In the genomic region with DNA sequence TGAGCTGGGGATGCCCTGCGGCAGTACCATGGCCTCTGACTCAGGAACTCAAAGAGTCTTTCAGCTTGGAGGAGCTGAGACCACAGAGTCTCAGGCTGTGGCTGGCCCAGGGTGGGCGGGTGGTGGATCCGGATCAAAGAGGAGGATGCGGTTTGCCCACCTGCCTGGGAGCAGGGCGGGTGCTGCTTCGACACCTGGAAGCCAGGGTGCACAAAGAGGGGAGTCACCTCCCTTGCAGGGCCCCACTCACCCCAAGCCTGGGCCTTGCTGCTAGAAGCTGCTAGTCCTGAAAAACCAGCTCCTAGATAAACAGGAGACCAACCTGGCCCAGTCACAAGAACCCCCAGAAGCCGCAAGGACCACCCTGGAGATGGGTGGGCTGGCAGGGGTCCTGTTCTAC, we compare ENCODE assay signal across 13 mouse cellular contexts. TPM values are rescaled to one million over a fixed set of nuclear protein-coding genes. Genes with fewer than 3 reads are reported as not detected.
DNase-seq lines count a peak whose midpoint lies in the region; ATAC-seq and TF ChIP-seq lines count a peak whose summit lies in the region.
"Had no signal": no experiment of that assay in that cellular context is flagged by ENCODE, and none has a peak within 500 bp of the region (broad histone marks: within the 10 kb centered on the region; RNA-seq: fewer than 3 reads in every experiment).

No protein-coding gene starts in this region.

- no peaks in the 10 kb centered on the region for H3K27me3 ChIP-seq in kidney, embryonic 15.5 days
- no peaks in the 10 kb centered on the region for H3K27me3 ChIP-seq in embryonic facial prominence, embryonic 12.5 days
- no peaks in the 10 kb centered on the region for H3K27me3 ChIP-seq in stomach, embryonic 14.5 days (ENCODE audit: control insufficient read depth, insufficient read depth, low read length)
- no peaks in the 10 kb centered on the region for H3K27me3 ChIP-seq in midbrain, embryonic 14.5 days (ENCODE audit: control insufficient read depth, insufficient read depth, low read length)

- 86% methylated on average over 7 of the region's 7 CpGs for WGBS in kidney, embryonic 15.5 days
- WGBS in embryonic facial prominence, embryonic 12.5 days = 87% methylated on average over 7 of the region's 7 CpGs
- 71% methylated on average over 7 of the region's 7 CpGs for WGBS in stomach, embryonic 14.5 days
- WGBS in midbrain, embryonic 14.5 days = 99% methylated on average over 7 of the region's 7 CpGs

- H3K9me3 ChIP-seq in kidney, embryonic 15.5 days (replicated peaks) = no peaks in the 10 kb centered on the region
- H3K9me3 ChIP-seq in embryonic facial prominence, embryonic 12.5 days = no peaks in the 10 kb centered on the region
- H3K9me3 ChIP-seq in stomach, embryonic 14.5 days (ENCODE audit: control insufficient read depth, low read depth, low read length) = 0 out of 2 replicates have a peak, but pooled peaks cover 5% of the 10 kb centered on the region
- peaks cover 6% of the 10 kb centered on the region; the same call in 1 of the 2 replicates for H3K9me3 ChIP-seq in midbrain, embryonic 14.5 days (ENCODE audit: control insufficient read depth, low read length)

- TF ChIP-seq CTCF in gastrocnemius, adult 2 months (IDR thresholded peaks at IDR 0.05) = no peak

- no peak for ATAC-seq in kidney, embryonic 15.5 days (replicated peaks; ENCODE audit: low FRiP score)
- ATAC-seq in embryonic facial prominence, embryonic 12.5 days (ENCODE audit: insufficient number of reproducible peaks, insufficient read depth, low FRiP score, low TSS enrichment) = no peak
- ATAC-seq in stomach, embryonic 14.5 days (ENCODE audit: insufficient number of reproducible peaks, insufficient read depth, low FRiP score, low read depth) = peak; percentile 62
- ATAC-seq in midbrain, embryonic 14.5 days (ENCODE audit: low FRiP score, low TSS enrichment) = no peak

- peaks cover 42% of the 10 kb centered on the region for H3K4me1 ChIP-seq in kidney, embryonic 15.5 days
- H3K4me1 ChIP-seq in embryonic facial prominence, embryonic 12.5 days = peaks cover 20% of the 10 kb centered on the region
- H3K4me1 ChIP-seq in stomach, embryonic 14.5 days (ENCODE audit: control insufficient read depth, insufficient read depth, low read length) = peaks cover 15% of the 10 kb centered on the region
- 0 out of 2 replicates have a peak, but pooled peaks cover 6% of the 10 kb centered on the region for H3K4me1 ChIP-seq in midbrain, embryonic 14.5 days (ENCODE audit: control insufficient read depth, insufficient read depth, low read length)

- intact Hi-C loops in gastrocnemius, adult 2 months (cut with DNase I) = no loop called here

- peaks cover 35% of the 10 kb centered on the region for H3K36me3 ChIP-seq in kidney, embryonic 15.5 days
- H3K36me3 ChIP-seq in embryonic facial prominence, embryonic 12.5 days = peaks cover 44% of the 10 kb centered on the region
- H3K36me3 ChIP-seq in stomach, embryonic 14.5 days (ENCODE audit: control insufficient read depth, insufficient read depth, low read length) = peaks cover 7% of the 10 kb centered on the region; the same call in 1 of the 2 replicates
- peaks cover 8% of the 10 kb centered on the region; the same call in 1 of the 2 replicates for H3K36me3 ChIP-seq in midbrain, embryonic 14.5 days (ENCODE audit: control insufficient read depth, insufficient read depth, low read length)

- no peak for DNase-seq in kidney, adult 11 months
- DNase-seq in CD8-positive naive resting alpha-beta T cell, adult 2 months (ENCODE audit: low read depth in 2 of 2, low spot score in 2 of 2) = peak; percentile 70 to 78
- DNase-seq in right cerebral cortex, postnatal 10 days (ENCODE audit: low spot score in 2 of 2) = no peak
- no peak for DNase-seq in gastrocnemius, adult 2 months
- no peak for DNase-seq in midbrain, embryonic 14.5 days
- DNase-seq: adrenal gland, postnatal 36 days; cerebellum, adult 2 months; gastrocnemius, postnatal 36 days; kidney, adult 2 months; right cerebral cortex, postnatal 14 days had no signal

- no peak overlapping the region for H3K4me3 ChIP-seq in kidney, embryonic 15.5 days (replicated peaks)
- no peak overlapping the region for H3K4me3 ChIP-seq in embryonic facial prominence, embryonic 12.5 days
- H3K4me3 ChIP-seq in stomach, embryonic 14.5 days (ENCODE audit: low read depth, low read length) = no peak overlapping the region
- no peak overlapping the region for H3K4me3 ChIP-seq in gastrocnemius, adult 2 months
- no peak overlapping the region for H3K4me3 ChIP-seq in midbrain, embryonic 14.5 days (replicated peaks; ENCODE audit: low read depth, low read length)

- H3K4me2 ChIP-seq in kidney, embryonic 15.5 days = no peak overlapping the region
- no peak overlapping the region for H3K4me2 ChIP-seq in embryonic facial prominence, embryonic 12.5 days (replicated peaks)
- H3K4me2 ChIP-seq in stomach, embryonic 14.5 days (replicated peaks; ENCODE audit: low read depth, low read length) = 0 out of 2 replicates have a peak overlapping the region, but pooled peaks have one; percentile 14
- no peak overlapping the region for H3K4me2 ChIP-seq in midbrain, embryonic 14.5 days (ENCODE audit: low read length)

- H3K9ac ChIP-seq in kidney, embryonic 15.5 days = no peak overlapping the region
- H3K9ac ChIP-seq in embryonic facial prominence, embryonic 12.5 days = no peak overlapping the region
- H3K9ac ChIP-seq in stomach, embryonic 14.5 days (replicated peaks; ENCODE audit: low read depth, low read length) = no peak overlapping the region
- no peak overlapping the region for H3K9ac ChIP-seq in midbrain, embryonic 14.5 days (replicated peaks; ENCODE audit: low read length)

- peak overlapping the region; percentile 71 for H3K27ac ChIP-seq in kidney, embryonic 15.5 days
- H3K27ac ChIP-seq in embryonic facial prominence, embryonic 12.5 days = peak overlapping the region; percentile 72
- H3K27ac ChIP-seq in stomach, embryonic 14.5 days (ENCODE audit: low read length) = peak overlapping the region; percentile 89
- H3K27ac ChIP-seq in gastrocnemius, adult 2 months = no peak overlapping the region
- H3K27ac ChIP-seq in midbrain, embryonic 14.5 days (replicated peaks; ENCODE audit: low read depth, low read length) = no peak overlapping the region

RNA-seq across cellular contexts. Expression of a gene that starts 12.0 kb away (rescaled TPM):
- polyA plus RNA-seq in kidney, embryonic 15.5 days (2015; fragmentation: Nextera tagmentation; extraction: Ambion mirVana) = 77.5 and 84.3 TPM in 2 replicates
- 151 and 153 TPM in 2 replicates for polyA plus RNA-seq in embryonic facial prominence, embryonic 12.5 days (2016; fragmentation: Nextera tagmentation; extraction: Ambion mirVana)
- polyA plus RNA-seq in stomach, embryonic 14.5 days (2014; fragmentation: Nextera tagmentation; extraction: Ambion mirVana) = 107 and 112 TPM in 2 replicates
- total RNA-seq in gastrocnemius, adult 2 months (2021) = 10 to 100 TPM; 14.6 to 21.5 TPM
- polyA plus RNA-seq in midbrain, embryonic 14.5 days (2014; fragmentation: Nextera tagmentation; extraction: Ambion mirVana) = 75.1 and 75.5 TPM in 2 replicates

Comparison
In these comparisons a context has a peak if more than half of its experiments do, and no peak if none do; other contexts are left out.
1. H3K27ac ChIP-seq: peak in kidney, embryonic 15.5 days (single experiment), embryonic facial prominence, embryonic 12.5 days (single experiment) and stomach, embryonic 14.5 days (single experiment); none in gastrocnemius, adult 2 months (single experiment) and midbrain, embryonic 14.5 days (single experiment).
2. DNase-seq: peak in CD8-positive naive resting alpha-beta T cell, adult 2 months (2 of 2); none in kidney, adult 11 months (single experiment), right cerebral cortex, postnatal 10 days (0 of 2), gastrocnemius, adult 2 months (single experiment) and midbrain, embryonic 14.5 days (single experiment).